Mouse (Mus musculus): ENCODE data around the gene Atxn1.
A peak's percentile ranks its signal among the peaks of the same experiment; 100 is the strongest.

Atxn1 gene

GRCm38 (mm10) chr13:45821764-45822490 is 142.9 kb downstream of the Atxn1 start:
- no peak for DNase-seq

GRCm38 (mm10) chr13:45820473-45821230 is 144.2 kb downstream of the Atxn1 start:
- DNase-seq, result no peak

DNA sequence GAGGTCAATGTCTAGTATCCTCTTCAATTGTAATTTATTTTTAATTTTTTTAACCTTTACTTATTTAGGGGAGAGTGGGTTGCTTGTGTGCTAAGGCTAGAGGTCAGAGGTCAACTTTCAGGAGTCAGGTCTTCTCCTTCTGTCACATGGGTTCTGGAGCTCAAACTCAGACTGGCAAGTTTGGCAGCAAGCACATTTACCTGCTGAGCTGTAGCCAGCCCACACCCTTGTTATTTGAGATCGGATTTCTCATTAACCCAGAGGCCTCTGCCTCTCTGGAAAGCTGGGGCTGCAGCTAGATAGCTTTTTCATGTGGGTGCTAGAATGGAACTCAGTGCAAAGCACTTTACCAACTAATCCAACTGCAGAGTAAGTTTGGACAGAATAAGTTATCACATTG is 148.1 kb downstream of the Atxn1 start:
- DNase-seq, result no peak

DNA sequence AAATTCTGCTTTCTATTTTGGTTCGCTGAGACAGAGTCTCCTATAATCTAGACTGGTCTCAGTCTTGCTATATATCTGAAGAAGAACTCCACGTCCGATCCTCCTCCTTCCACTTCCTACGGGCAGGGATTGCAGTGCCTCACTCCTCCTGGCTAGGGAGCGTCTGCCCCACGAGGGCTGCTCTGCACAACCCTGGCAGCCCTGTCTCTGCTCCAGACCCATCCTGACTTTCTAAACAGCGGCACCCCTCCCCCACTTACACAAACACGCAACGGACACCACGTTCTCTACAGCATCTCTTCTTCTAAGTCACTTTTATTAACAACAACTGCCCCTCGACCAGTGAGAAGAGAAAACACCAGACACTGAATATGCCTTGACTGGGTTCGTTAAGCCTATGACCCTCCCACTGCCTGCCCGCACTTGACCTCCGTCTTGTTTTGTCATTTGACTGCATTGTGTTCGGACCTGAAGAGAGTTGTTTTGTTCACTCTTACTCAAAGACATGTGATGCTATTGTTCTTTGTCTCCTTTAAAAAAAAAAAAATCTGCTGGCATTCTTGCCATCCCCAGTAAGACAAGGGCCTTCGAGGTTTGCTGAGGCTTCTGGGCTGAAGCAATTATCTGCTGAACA is 154.9 kb downstream of the Atxn1 start:
- DNase-seq, result peak; percentile 79

- DNase-seq, result peak; percentile 80
Measured at GRCm38 (mm10) chr13:45807593-45808043, 157.2 kb downstream of the Atxn1 start.

- peak; percentile 43 for DNase-seq
Measured at GRCm38 (mm10) chr13:45806600-45807525, 157.9 kb downstream of the Atxn1 start.

DNA sequence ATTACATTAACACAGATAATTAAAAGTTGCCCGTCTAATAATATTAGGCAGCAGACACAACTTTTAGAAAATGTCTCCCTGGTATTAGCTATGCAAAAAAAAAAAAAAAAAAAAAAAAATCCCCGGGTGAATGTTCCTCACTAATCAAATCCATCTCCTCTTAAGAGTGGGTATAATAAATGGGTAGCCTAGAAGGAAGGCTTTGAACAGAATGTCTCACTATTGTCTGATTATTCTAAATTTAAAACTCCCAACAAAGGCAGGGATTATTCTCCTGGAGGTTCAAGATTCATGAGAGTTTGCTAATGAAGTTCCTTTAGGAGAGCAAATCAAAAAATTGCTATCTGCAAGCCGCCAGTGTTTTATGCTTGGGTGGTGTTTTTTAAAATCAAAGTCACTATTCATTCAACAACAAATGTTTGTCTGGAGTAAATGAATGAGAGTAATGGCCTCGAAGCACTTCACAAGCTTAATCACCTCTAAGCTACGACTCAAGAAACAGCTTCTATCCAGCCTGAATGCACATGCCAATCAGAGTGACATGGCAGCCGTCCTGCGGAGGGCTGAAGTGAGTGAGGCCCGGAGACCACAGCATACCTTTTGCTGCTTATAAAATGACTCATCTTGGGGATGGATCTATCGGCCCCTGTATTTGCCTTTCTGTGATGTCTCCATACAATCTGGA is 158.8 kb downstream of the Atxn1 start:
- peak; percentile 48 for DNase-seq

DNA sequence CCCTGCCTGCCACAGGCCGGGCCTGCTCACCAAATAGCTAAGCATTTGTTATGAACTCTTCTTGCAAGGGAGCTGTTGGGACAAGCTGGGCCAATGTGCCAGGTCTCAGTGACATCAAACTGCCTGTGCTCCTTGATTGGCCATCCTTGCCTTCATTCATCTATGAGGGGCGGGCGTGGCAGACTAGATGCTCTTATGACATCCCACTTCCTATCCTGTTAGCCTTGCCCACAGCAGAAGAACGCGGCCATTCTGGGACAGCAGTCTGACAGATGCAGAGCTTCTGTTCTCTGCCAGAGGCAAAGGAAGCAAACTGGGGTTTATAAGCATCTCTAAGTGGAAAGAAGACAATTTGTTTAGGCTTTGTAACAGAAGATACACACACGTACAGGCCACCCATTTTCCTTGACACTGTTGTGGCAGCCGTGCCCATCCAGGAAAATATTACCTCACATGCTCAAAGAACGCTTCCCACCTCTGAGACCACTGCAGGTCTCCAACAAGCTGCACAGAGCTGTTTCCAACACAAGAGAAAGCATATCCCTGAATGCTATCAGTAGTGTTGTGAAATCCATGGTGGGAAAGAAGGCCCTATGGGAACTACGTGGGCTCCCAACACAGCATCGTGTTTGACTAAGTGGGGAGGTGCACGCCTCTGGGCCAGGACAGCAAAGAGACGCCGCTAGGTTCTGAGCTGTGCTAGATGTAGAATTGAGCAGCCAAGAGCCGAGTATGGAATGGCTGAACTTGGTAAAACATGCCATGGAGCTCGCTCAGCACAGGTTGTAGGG is 162.0 kb downstream of the Atxn1 start:
- peak; percentile 59 for DNase-seq

DNA sequence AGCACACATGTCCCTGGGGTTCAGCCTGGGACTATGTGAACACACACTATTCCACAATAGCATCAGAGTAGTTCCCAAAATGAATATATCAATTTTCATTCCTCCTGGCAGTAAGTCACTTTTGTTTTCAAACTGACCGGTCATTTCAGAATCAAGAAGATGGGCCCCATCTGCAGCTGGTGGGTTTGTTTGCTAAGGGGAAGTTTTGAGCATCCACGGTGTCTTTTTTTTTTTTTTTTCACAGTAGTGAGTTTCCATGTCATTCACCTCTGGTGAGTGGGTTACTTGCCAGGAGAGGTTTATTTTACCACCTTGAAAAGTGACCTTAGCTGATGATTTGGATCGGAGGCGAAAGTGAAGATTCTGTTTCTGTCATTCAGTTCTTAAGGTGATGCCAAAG is 166.6 kb downstream of the Atxn1 start:
- DNase-seq, result no peak

DNA sequence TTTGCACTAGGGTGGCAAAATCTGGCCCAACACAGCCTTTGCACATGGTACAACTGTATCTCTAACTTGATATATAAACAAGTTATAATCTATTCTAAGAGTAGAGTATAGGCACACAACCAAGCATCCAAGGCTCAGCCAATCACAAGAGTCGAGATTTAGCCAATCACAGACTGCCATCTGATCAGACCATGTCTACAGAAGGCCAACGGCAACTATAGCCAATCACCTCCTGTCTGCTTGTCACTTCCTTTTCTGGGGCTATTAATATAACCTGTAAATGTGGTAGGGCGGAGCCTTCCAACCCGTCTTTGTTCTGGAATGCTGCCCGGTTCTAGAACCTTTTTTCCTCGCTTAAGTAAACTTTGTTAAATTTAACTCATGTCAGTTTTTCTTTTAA is 167.1 kb downstream of the Atxn1 start:
- no peak for DNase-seq

DNA sequence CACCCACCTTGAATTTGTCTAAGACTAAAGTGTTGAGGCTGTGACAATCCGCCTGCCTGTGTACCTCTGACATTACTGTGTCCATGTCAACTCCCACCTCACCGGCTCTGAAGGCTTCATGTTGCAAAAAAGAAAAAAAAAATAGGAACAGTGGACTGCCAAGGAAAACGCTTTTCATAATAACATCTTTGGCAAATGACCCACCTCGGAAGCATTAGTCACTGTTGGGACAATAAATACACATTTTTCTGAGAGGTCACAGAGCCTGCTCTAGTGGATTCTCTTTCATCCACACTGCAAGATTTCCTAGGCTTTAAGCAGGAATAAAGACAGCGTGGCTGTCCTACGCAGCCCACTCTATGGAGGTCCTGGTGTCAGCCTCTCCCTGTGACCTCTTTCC is 168.5 kb downstream of the Atxn1 start:
- no peak for DNase-seq

DNA sequence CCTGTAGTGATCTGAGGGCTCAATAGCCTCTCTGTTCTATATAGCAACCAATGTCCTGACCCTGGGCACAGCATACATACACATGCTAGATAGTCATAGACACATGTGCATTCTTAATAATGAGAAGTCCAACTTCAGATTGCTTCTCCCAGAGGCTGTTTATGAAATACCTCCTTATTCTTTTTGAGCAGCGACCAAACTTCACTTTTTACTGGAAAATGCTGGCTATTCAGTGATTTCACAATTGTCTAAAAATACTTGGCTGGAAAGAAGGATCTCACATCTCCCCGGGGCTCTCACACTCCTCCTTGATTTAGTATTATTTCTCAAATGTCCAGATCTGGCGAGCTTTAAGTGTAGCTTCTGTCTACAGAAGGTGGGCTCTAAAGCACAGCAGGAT is 171.0 kb downstream of the Atxn1 start:
- no peak for DNase-seq

- DNase-seq, result no peak
Measured at GRCm38 (mm10) chr13:45786409-45786808, 178.4 kb downstream of the Atxn1 start.

- peak; percentile 59 for DNase-seq
Measured at GRCm38 (mm10) chr13:45783681-45784080, 181.1 kb downstream of the Atxn1 start.

GRCm38 (mm10) chr13:45778750-45779149 is 186.1 kb downstream of the Atxn1 start:
- DNase-seq, result no peak

GRCm38 (mm10) chr13:45778171-45778570 is 186.6 kb downstream of the Atxn1 start:
- peak; percentile 19 for DNase-seq

DNA sequence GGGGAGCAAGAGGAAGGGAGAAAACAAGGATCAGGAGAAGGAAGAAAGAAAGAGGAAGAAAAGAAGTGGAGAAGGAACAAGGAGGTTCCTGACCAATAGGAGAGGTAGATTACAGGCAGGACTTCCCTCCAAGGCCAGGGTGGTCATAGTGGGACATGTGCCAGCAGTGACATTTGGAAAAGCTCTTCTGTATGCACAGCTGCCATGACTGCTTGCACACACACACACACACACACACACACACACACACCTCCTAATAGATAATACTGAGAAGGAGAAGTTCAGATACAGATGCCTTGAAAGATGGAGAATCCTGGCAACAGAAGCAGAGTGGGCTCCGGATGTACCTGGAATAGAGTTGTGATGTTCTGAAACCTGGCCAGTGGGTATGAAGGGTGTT is 189.3 kb downstream of the Atxn1 start:
- no peak for DNase-seq

GRCm38 (mm10) chr13:45773381-45774168 is 191.2 kb downstream of the Atxn1 start:
- peak; percentile 25 for DNase-seq

DNA sequence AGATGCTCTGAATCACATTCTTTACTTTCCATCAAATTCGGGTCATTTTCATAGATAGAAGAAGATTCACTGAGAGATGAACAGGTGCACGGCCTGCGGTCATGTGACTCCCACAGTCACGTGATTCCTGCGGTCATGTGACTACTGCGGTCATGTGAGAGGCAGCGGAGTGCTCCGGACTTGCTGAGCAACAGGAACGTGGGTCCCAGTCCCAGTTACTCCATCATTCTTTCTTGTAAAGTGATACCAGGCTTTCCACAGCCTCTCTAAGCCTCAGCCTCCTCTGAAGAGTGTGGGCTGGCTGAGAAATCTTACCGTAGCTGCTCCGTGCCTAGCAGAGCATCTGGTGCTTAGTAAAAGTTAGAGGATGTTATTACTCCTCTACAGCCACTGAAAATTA is 195.1 kb downstream of the Atxn1 start:
- DNase-seq, result no peak

- DNase-seq, result no peak
Measured at GRCm38 (mm10) chr13:45768250-45768649, 196.6 kb downstream of the Atxn1 start.

Data from retina, postnatal 1 day (tissue).